Mouse (Mus musculus) neural tube, embryonic 13.5 days (tissue): Measurements from ENCODE around the gene Mcl1. TPM values are rescaled to one million over a fixed set of nuclear protein-coding genes. Genes with fewer than 3 reads are reported as not detected.

Experiments used
- ATAC-seq: fragments of 200-750 bp; cut with Nextera tagmentation; 2 replicates; pipeline ENCODE4 v1.8.0; 2017; ENCODE audit warnings: low read depth, mild to moderate bottlenecking, moderate TSS enrichment, moderate library complexity
- H3K27ac ChIP-seq: fragments of 300-500 bp; sonication (generic); replicated peaks from 2 replicates; pipeline ENCODE4 v1.5.1; 2015; ENCODE audit warnings: moderate library complexity, mild to moderate bottlenecking, inconsistent platforms
- H3K27me3 ChIP-seq: fragments of 300-500 bp; sonication (generic); 2 replicates; pipeline ENCODE4 v1.6.1; 2015; ENCODE audit warnings: mild to moderate bottlenecking, inconsistent platforms
- H3K36me3 ChIP-seq: fragments of 300-500 bp; sonication (generic); 2 replicates; pipeline ENCODE4 v1.6.1; 2015; ENCODE audit warnings: mild to moderate bottlenecking, inconsistent platforms
- H3K4me1 ChIP-seq: fragments of 300-500 bp; sonication (generic); replicated peaks from 2 replicates; pipeline ENCODE4 v1.6.1; 2015; ENCODE audit warnings: inconsistent platforms
- H3K4me2 ChIP-seq: fragments of 300-500 bp; sonication (generic); 2 replicates; pipeline ENCODE4 v1.6.1; 2015; ENCODE audit warnings: inconsistent platforms, mild to moderate bottlenecking, moderate library complexity
- H3K4me3 ChIP-seq: fragments of 300-500 bp; sonication (generic); 2 replicates; pipeline ENCODE4 v1.5.1; 2015; ENCODE audit warnings: mild to moderate bottlenecking, inconsistent platforms
- H3K9ac ChIP-seq: fragments of 300-500 bp; sonication (generic); 2 replicates; pipeline ENCODE4 v1.6.1; 2015; ENCODE audit warnings: moderate library complexity, mild to moderate bottlenecking, inconsistent platforms
- H3K9me3 ChIP-seq: fragments of 300-500 bp; sonication (generic); 2 replicates; pipeline ENCODE4 v1.6.1; 2016; ENCODE audit warnings: inconsistent platforms
- WGBS: fragments of 180-500 bp; shearing (Covaris S2); methylation state at CpG from one replicate; pipeline ENCODE4 v1.1.7; 2015; 5-methylcytosine and 5-hydroxymethylcytosine counted together
- polyA plus RNA-seq: library from polyadenylated mRNA; unstranded; fragments of >200 nt; fragmentation: Nextera tagmentation; extraction: Ambion mirVana; gene quantifications from 2 replicates; pipeline ENCODE4 v1.2.1, GENCODE M21; 2015

The Mcl1 gene
- polyA plus RNA-seq, 1 experiment from 2014 or later: 57.1 TPM

DNA sequence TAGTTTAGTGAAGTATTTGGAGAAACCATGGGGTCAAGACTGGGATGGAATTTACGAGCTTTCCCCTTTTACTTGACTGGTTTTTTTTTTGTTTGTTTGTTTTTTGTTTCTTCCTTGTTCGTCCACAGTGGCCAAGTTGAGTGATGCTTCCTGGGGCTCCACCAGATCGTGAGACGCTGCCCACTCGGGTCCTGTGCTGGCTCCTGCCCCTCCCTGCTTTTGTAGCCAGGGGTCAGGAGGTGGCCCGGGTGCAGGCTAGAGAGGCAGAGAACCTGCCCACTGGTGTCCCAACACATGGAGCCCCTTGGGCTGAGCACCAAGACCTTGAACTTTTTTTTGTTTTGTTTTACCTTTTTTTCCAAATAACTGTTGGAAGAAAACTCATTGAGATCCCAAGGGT, 27.3 kb upstream of the Mcl1 start:
- H3K9me3 ChIP-seq: no peaks in the 10 kb centered on the region
- no peak overlapping the region for H3K4me2 ChIP-seq
- no peak overlapping the region for H3K4me3 ChIP-seq
- H3K36me3 ChIP-seq: peaks cover 95% of the 10 kb centered on the region
- ATAC-seq: no peak
- H3K4me1 ChIP-seq: peaks cover 25% of the 10 kb centered on the region
- H3K9ac ChIP-seq: no peak overlapping the region
- no peak overlapping the region for H3K27ac ChIP-seq
- 83% methylated on average over 6 of the region's 6 CpGs for WGBS
- H3K27me3 ChIP-seq: no peaks in the 10 kb centered on the region

DNA sequence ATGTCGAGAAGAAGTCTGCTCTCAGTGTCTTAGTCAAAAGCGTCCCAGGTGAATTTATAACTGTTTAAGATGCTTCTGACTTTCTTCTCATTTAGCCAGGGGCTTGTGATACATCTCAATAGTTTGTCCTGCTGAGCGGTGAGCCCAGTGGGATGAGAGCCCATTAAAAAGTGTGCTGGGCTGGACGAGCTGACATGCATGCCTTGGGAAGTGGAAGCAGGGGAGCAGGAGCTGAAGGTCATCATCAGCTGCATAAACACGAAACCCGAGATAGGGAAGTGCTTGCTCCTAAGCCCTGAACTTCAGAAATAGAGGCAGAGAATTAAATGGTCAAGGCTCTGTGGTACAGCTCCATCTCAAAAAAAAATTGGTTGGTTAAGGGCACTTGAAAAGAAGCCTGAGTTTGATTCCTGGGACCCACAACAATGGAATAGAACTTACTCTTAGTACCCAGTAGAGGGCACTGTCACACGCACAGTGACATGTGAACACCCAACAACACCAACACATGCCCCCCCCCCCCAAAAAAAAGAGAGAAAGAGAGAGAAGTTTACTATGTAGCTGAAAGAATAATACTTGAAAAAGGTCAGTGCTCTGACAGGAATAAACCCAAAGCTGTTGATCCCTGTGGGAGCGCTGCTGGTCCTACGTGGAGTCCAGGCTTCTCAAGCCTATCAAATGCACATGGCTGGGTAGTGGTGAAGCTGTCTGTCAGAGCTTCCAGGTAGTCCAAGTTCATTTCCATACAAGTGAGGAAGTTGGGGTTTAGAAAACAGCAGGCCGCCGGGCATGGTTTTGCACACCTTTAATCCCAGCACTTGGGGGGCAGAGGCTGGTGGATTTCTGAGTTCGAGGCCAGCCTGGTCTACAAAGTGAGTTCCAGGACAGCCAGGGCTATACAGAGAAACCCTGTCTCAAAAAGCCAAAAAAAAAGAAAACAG, 25.7 kb upstream of the Mcl1 start:
- H3K27me3 ChIP-seq: no peaks in the 10 kb centered on the region
- H3K4me2 ChIP-seq: no peak overlapping the region
- H3K36me3 ChIP-seq: peaks cover 97% of the 10 kb centered on the region
- H3K9me3 ChIP-seq: no peaks in the 10 kb centered on the region
- no peak overlapping the region for H3K4me3 ChIP-seq
- no peak overlapping the region for H3K27ac ChIP-seq
- H3K9ac ChIP-seq: no peak overlapping the region
- 0 out of 2 replicates have a peak, but pooled peaks have one; percentile 36 for ATAC-seq
- 79% methylated on average over 12 of the region's 12 CpGs for WGBS
- peaks cover 9% of the 10 kb centered on the region; the same call in 1 of the 2 replicates for H3K4me1 ChIP-seq

DNA sequence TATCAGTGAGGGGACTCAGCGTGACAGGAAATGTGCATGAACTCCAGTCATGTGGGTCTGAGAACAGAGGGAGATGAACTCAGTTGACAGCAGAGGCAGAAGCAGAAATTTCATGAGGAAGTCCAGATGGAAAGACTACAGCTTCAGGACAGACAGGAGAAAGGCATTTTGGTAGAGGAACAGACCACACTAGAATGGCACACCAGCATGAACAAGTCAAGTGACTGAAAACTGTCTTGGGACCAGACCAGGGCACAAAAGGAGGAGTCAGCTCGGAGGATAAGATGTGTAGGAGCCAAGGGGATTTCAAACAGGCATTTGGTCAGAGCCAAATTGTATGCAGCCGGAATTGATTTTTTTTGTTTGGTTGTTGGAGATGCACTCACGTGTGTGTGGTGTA, 23.0 kb upstream of the Mcl1 start:
- H3K9ac ChIP-seq: no peak overlapping the region
- WGBS: 83% methylated on average over 4 of the region's 4 CpGs
- H3K4me3 ChIP-seq: no peak overlapping the region
- no peak overlapping the region for H3K4me2 ChIP-seq
- H3K9me3 ChIP-seq: no peaks in the 10 kb centered on the region
- no peaks in the 10 kb centered on the region for H3K27me3 ChIP-seq
- H3K27ac ChIP-seq: no peak overlapping the region
- peaks cover 82% of the 10 kb centered on the region for H3K36me3 ChIP-seq
- no peaks in the 10 kb centered on the region for H3K4me1 ChIP-seq
- no peak for ATAC-seq

DNA sequence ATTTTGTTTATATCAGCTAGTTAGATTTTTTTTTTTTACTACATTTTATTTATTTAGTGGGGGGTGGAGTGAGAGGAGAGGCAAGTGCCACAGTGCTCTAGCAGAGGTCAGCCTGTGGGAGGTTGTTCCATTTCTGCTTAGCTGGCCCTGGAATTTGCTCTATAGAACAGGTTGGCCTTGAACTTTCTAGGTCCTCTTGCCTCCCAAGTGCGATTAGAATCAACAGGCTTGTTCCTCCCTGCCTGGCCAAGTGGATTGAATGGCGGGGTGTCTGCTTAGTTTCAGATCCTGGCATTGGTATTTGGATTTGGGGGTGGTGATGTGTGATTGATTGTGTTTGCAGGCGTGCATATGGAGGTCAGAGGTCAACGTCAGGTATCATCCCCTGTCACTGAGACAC, 22.5 kb upstream of the Mcl1 start:
- Histone ChIP-seq H3K4me2 (no peak overlapping the region), H3K4me1 (no peaks in the 10 kb centered on the region), H3K9ac (no peak overlapping the region), H3K9me3 (no peaks in the 10 kb centered on the region), H3K36me3 (peaks cover 78% of the 10 kb centered on the region), H3K4me3 (no peak overlapping the region), H3K27me3 (no peaks in the 10 kb centered on the region), H3K27ac (no peak overlapping the region)
- no peak for ATAC-seq
- 93% methylated on average over 4 of the region's 4 CpGs for WGBS

DNA sequence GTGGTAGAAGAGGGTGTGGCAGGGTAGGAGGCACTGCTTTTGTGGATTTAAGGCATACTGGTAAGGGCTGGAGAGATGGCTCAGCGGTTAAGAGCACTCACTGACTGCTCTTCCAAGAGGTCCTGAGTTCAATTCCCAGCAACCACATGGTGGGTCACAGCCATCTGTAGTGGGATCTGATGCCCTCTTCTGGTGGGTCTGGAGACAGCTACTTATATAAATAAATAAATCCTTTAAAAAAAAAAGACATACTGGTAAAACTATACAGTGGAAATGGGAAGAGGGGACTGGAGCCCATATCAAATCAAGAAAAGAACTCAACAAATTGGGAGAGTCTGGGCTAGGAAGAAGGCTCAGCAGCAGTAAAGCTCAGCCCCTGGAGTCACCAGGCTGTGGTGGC, 18.9 kb upstream of the Mcl1 start:
- H3K27ac ChIP-seq: no peak overlapping the region
- H3K27me3 ChIP-seq: no peaks in the 10 kb centered on the region
- H3K4me1 ChIP-seq: no peaks in the 10 kb centered on the region
- peaks cover 44% of the 10 kb centered on the region for H3K36me3 ChIP-seq
- 93% methylated on average over 1 of the region's 1 CpGs for WGBS
- H3K4me2 ChIP-seq: no peak overlapping the region
- ATAC-seq: no peak
- no peaks in the 10 kb centered on the region for H3K9me3 ChIP-seq
- H3K4me3 ChIP-seq: no peak overlapping the region
- H3K9ac ChIP-seq: no peak overlapping the region

DNA sequence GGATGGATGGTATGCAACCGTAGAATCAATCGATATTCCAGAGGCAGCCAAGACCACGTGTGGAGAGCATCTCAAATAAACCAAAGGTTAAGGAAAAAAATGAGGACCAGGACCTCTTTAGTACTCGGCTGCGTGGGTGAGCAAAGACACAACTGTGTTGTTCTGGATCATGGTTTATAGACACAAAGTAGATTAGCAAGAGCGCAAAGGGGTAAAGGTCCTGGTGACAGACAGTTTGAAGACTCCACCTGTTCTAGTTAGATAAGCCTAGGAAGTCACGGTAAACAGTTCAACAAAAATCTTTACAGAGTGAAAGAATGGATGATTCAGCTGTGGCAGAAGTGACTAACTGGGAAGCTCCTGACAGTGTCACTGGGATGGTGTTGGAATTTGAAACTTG, 15.5 kb upstream of the Mcl1 start:
- H3K27me3 ChIP-seq: no peaks in the 10 kb centered on the region
- no peak overlapping the region for H3K4me2 ChIP-seq
- H3K4me3 ChIP-seq: no peak overlapping the region
- H3K4me1 ChIP-seq: no peaks in the 10 kb centered on the region
- H3K9ac ChIP-seq: no peak overlapping the region
- 92% methylated on average over 7 of the region's 7 CpGs for WGBS
- no peaks in the 10 kb centered on the region for H3K9me3 ChIP-seq
- H3K36me3 ChIP-seq: peaks cover 10% of the 10 kb centered on the region
- ATAC-seq: no peak
- no peak overlapping the region for H3K27ac ChIP-seq

DNA sequence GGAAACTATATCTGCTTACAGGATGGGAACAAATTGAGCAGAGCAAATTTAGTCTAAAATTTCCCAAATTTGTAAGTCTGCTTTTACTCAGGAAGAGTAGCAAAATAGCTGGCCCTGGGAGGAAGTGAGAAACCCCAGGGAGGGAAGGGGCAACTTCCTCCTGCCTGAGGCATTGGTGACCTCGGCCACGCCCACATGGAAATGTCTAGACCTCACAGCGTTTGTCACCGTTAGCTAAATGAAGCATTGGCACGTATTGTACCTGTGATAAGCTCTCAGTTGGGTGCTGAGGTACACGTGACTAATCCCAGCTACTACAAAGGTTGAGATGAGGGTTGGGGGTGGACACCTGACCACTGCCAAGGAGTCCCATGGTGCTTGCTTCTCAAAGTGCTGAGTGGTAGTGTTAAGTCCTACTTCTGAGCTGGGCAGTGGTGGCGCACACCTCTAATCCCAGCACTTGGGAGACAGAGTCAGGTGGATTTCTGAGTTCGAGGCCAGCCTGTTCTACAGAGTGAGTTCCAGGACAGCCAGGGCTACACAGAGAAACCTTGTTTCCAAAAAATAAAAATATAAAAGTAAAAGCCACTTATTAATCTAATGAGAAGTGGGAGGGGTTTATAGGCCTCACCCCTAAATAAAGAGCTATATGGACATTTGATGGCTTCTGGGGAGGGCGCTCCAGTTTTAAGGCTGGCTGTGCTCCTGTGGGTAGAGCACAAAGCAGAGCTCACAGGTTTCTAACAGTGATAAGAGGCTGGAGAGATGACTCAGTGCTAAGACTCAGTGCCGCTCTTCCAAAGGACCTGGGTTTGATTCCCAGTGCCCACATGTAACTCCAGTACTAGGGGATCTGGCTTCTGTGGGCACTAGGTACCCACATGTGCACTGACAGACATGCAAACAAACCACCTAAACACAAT, 13.0 kb upstream of the Mcl1 start:
- Histone ChIP-seq H3K9me3 (no peaks in the 10 kb centered on the region), H3K27me3 (no peaks in the 10 kb centered on the region), H3K4me1 (no peaks in the 10 kb centered on the region), H3K4me2 (no peak overlapping the region), H3K27ac (no peak overlapping the region), H3K9ac (no peak overlapping the region), H3K36me3 (no peaks in the 10 kb centered on the region), H3K4me3 (no peak overlapping the region)
- WGBS: 73% methylated on average over 10 of the region's 10 CpGs
- ATAC-seq: no peak

DNA sequence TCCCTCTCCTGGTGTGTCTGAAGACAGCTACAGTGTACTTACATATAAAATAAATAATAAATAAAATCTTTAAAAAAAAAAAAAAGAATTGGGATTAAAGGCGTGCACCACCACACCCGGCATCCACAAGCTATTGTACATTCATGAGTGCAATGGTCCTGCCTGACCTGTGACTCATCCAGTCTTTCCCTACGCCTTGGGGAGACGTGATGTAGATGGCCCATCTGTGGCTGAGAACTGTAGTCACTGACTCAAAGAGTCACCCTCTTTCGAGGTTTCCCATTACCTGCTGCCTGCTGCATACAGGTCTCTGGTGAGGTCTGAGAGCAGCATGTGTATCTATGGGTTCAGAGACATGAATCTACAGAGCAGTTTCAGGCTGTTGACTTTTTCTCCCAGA, 10.6 kb upstream of the Mcl1 start:
- Histone ChIP-seq H3K9ac (no peak overlapping the region), H3K27me3 (no peaks in the 10 kb centered on the region), H3K9me3 (no peaks in the 10 kb centered on the region), H3K4me2 (no peak overlapping the region), H3K4me3 (no peak overlapping the region), H3K27ac (no peak overlapping the region), H3K36me3 (no peaks in the 10 kb centered on the region), H3K4me1 (no peaks in the 10 kb centered on the region)
- no peak for ATAC-seq
- 94% methylated on average over 5 of the region's 5 CpGs for WGBS

DNA sequence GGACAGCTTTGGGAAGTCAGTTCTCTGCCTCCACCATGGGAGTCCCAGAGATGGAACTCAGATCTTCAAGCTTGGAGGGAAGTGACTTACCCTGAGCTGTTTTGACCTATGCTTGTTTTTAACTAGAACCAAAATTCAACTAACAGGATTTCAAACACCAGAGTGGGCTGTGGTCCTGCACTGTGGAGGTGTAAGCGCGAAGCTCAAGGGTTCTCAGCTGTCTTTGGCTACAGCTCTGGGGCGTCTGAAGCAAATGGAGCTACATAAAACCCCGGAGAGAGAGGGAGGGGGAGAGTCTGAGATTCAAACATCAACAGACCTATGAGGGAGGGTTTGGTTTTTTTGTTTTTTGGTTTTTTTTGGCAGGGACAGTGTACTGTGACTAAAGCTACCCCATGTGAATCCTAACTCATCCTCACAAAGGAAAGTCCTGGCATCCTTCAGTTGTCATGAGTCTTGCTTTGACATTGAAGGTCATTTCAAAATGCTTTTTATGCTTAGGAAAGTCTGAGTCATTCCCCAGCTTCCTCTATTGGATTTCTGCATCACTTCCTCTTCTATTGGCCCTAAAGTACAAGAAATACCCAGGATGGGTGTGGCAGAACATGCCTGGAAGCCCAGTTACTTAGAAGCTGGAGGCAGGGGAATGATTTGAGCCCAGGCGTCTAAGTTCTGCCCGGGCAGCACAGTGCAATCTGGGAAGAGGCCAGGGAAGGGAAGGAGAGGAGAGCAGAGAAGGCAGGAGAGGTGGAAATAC, 8.1 kb upstream of the Mcl1 start:
- ATAC-seq: no peak
- 76% methylated on average over 6 of the region's 6 CpGs for WGBS
- Histone ChIP-seq H3K4me3 (no peak overlapping the region), H3K4me1 (peaks cover 9% of the 10 kb centered on the region; the same call in 1 of the 2 replicates), H3K4me2 (no peak overlapping the region), H3K9ac (no peak overlapping the region), H3K27ac (no peak overlapping the region), H3K36me3 (no peaks in the 10 kb centered on the region), H3K27me3 (no peaks in the 10 kb centered on the region), H3K9me3 (no peaks in the 10 kb centered on the region)

DNA sequence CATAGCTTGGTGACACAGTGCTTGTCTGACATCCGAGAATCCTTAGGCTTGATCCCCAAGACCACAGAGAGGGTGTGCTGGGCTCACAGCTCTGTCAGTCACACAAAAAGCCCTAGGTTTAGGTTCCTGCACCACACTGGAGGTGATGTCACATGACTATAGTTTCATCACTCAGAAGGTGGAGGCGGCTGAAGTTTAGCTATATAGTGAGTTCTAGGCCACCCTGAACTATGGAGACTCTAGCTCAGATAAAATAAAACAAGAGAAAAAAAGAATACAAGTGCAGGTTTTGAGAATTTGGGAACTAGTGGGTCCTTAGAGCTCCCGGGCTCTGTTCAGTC, 7.6 kb upstream of the Mcl1 start:
- H3K9me3 ChIP-seq: no peaks in the 10 kb centered on the region
- peaks cover 9% of the 10 kb centered on the region; the same call in 1 of the 2 replicates for H3K4me1 ChIP-seq
- no peak overlapping the region for H3K4me2 ChIP-seq
- ATAC-seq: no peak
- H3K27ac ChIP-seq: no peak overlapping the region
- WGBS: 85% methylated on average over 3 of the region's 3 CpGs
- no peak overlapping the region for H3K4me3 ChIP-seq
- H3K9ac ChIP-seq: no peak overlapping the region
- no peaks in the 10 kb centered on the region for H3K27me3 ChIP-seq
- H3K36me3 ChIP-seq: no peaks in the 10 kb centered on the region

DNA sequence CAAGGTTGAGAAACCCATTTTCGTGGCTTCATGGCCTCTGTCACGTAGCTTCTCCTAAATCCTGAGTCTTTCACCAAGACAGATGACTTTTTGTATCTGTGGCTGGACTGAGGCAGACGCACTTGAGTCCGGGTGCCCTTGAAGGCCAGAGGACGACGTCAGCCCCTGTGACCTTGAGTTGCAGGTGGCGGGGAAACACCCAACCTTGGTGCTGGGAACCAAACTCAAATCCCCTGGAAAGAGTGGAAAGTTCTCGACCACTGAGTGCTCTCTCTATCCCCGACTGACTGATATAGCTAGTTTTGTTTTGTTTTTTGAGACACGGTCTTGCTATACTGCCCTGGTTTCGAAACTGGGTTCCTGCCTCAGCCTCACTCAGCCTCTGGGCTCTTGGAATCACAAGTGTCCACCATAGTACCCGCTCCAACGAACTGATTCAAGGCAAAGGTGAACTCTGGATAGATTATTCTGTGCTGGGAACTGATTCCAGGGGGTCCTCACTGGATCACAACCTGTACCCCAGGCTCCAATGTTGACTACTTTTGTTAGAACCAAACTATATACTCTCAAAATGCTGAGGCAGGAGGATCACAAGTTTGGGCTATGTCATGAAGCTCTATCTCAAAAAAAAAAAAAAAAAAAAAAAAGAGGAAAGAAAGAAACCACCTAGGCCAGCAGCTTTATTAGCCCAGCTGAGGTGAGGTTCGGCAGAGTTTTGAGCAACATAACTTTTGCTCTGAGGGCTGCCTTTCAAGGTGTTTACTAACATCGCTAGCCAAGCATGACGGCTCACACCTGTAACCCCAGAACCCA, 7.0 kb upstream of the Mcl1 start:
- H3K27me3 ChIP-seq: no peaks in the 10 kb centered on the region
- ATAC-seq: no peak
- no peak overlapping the region for H3K4me2 ChIP-seq
- H3K27ac ChIP-seq: no peak overlapping the region
- no peaks in the 10 kb centered on the region for H3K36me3 ChIP-seq
- WGBS: 89% methylated on average over 16 of the region's 16 CpGs
- H3K9me3 ChIP-seq: no peaks in the 10 kb centered on the region
- H3K4me3 ChIP-seq: no peak overlapping the region
- H3K4me1 ChIP-seq: peaks cover 9% of the 10 kb centered on the region; the same call in 1 of the 2 replicates
- H3K9ac ChIP-seq: no peak overlapping the region
